Mouse (Mus musculus): Measurements from ENCODE around the gene Ino80b. TPM values are rescaled to one million over a fixed set of nuclear protein-coding genes. Genes with fewer than 3 reads are reported as not detected.

The Ino80b gene
- polyA plus RNA-seq, 1 experiment from 2014 or later, result 11.1 TPM

- H3K4me3 ChIP-seq (ENCODE audit: low read depth, low read length), result no peak overlapping the region
- no peaks in the 10 kb centered on the region for H3K27me3 ChIP-seq (ENCODE audit: control insufficient read depth, insufficient read depth, low read length)
- H3K9me3 ChIP-seq (replicated peaks; ENCODE audit: control insufficient read depth, low read length), result no peaks in the 10 kb centered on the region
- peaks cover 18% of the 10 kb centered on the region for H3K4me1 ChIP-seq (ENCODE audit: control insufficient read depth, insufficient read depth, low read length)
- no peak for ATAC-seq (replicated peaks; ENCODE audit: insufficient number of reproducible peaks, low FRiP score, low TSS enrichment)
- H3K36me3 ChIP-seq (ENCODE audit: control insufficient read depth, insufficient read depth, low read length), result peaks cover 3% of the 10 kb centered on the region; the same call in 1 of the 2 replicates
- no peak overlapping the region for H3K4me2 ChIP-seq
- H3K27ac ChIP-seq (ENCODE audit: low read depth, low read length), result no peak overlapping the region
- no peak overlapping the region for H3K9ac ChIP-seq (ENCODE audit: low read depth, low read length)
- 56% methylated on average over 7 of the region's 7 CpGs for WGBS (ENCODE audit: insufficient replicate concordance)
These were observed 22.0 kb upstream of the Ino80b start for GRCm38 (mm10) chr6:83147280-83147679.

- H3K36me3 ChIP-seq (ENCODE audit: control insufficient read depth, insufficient read depth, low read length), result peaks cover 3% of the 10 kb centered on the region; the same call in 1 of the 2 replicates
- no peaks in the 10 kb centered on the region for H3K27me3 ChIP-seq (ENCODE audit: control insufficient read depth, insufficient read depth, low read length)
- H3K4me1 ChIP-seq (ENCODE audit: control insufficient read depth, insufficient read depth, low read length), result peaks cover 18% of the 10 kb centered on the region
- WGBS (ENCODE audit: insufficient replicate concordance), result 62% methylated on average over 9 of the region's 9 CpGs
- no peaks in the 10 kb centered on the region for H3K9me3 ChIP-seq (replicated peaks; ENCODE audit: control insufficient read depth, low read length)
- no peak overlapping the region for H3K4me3 ChIP-seq (ENCODE audit: low read depth, low read length)
- no peak overlapping the region for H3K9ac ChIP-seq (ENCODE audit: low read depth, low read length)
- ATAC-seq (replicated peaks; ENCODE audit: insufficient number of reproducible peaks, low FRiP score, low TSS enrichment), result no peak
- no peak overlapping the region for H3K4me2 ChIP-seq
- 0 out of 2 replicates have a peak overlapping the region, but pooled peaks have one; percentile 54 for H3K27ac ChIP-seq (ENCODE audit: low read depth, low read length)
These were observed 20.6 kb upstream of the Ino80b start for GRCm38 (mm10) chr6:83145805-83146204.

- H3K4me2 ChIP-seq, result no peak overlapping the region
- no peaks in the 10 kb centered on the region for H3K27me3 ChIP-seq (ENCODE audit: control insufficient read depth, insufficient read depth, low read length)
- no peak overlapping the region for H3K4me3 ChIP-seq (ENCODE audit: low read depth, low read length)
- no peak for ATAC-seq (replicated peaks; ENCODE audit: insufficient number of reproducible peaks, low FRiP score, low TSS enrichment)
- H3K36me3 ChIP-seq (ENCODE audit: control insufficient read depth, insufficient read depth, low read length), result peaks cover 3% of the 10 kb centered on the region; the same call in 1 of the 2 replicates
- H3K27ac ChIP-seq (ENCODE audit: low read depth, low read length), result no peak overlapping the region
- no peaks in the 10 kb centered on the region for H3K9me3 ChIP-seq (replicated peaks; ENCODE audit: control insufficient read depth, low read length)
- peaks cover 14% of the 10 kb centered on the region for H3K4me1 ChIP-seq (ENCODE audit: control insufficient read depth, insufficient read depth, low read length)
- WGBS (ENCODE audit: insufficient replicate concordance), result 53% methylated on average over 2 of the region's 2 CpGs
- H3K9ac ChIP-seq (ENCODE audit: low read depth, low read length), result no peak overlapping the region
These were observed 20.0 kb upstream of the Ino80b start for GRCm38 (mm10) chr6:83145209-83145608.

- Histone ChIP-seq H3K4me2 (peak overlapping the region; percentile 70), H3K9ac (ENCODE audit: low read depth, low read length) (no peak overlapping the region; the same call in 1 of the 2 replicates), H3K4me3 (ENCODE audit: low read depth, low read length) (no peak overlapping the region), H3K27ac (ENCODE audit: low read depth, low read length) (no peak overlapping the region), H3K27me3 (ENCODE audit: control insufficient read depth, insufficient read depth, low read length) (no peaks in the 10 kb centered on the region), H3K36me3 (ENCODE audit: control insufficient read depth, insufficient read depth, low read length) (peaks cover 3% of the 10 kb centered on the region; the same call in 1 of the 2 replicates), H3K9me3 (replicated peaks; ENCODE audit: control insufficient read depth, low read length) (no peaks in the 10 kb centered on the region), H3K4me1 (ENCODE audit: control insufficient read depth, insufficient read depth, low read length) (peaks cover 27% of the 10 kb centered on the region)
- 38% methylated on average over 11 of the region's 11 CpGs for WGBS (ENCODE audit: insufficient replicate concordance)
- no peak for ATAC-seq (replicated peaks; ENCODE audit: insufficient number of reproducible peaks, low FRiP score, low TSS enrichment)
These were observed 17.7 kb upstream of the Ino80b start for GRCm38 (mm10) chr6:83142886-83143285.

GRCm38 (mm10) chr6:83142211-83142731 is 17.0 kb upstream of the Ino80b start:
- H3K36me3 ChIP-seq (ENCODE audit: control insufficient read depth, insufficient read depth, low read length), result 0 out of 2 replicates have a peak, but pooled peaks cover 3% of the 10 kb centered on the region
- H3K27ac ChIP-seq (ENCODE audit: low read depth, low read length), result peak overlapping the region; percentile 29; the same call in 1 of the 2 replicates
- 2% methylated on average over 41 of the region's 41 CpGs for WGBS (ENCODE audit: insufficient replicate concordance)
- ATAC-seq (replicated peaks; ENCODE audit: insufficient number of reproducible peaks, low FRiP score, low TSS enrichment), result no peak
- peak overlapping the region; percentile 70 for H3K4me2 ChIP-seq
- peaks cover 28% of the 10 kb centered on the region for H3K4me1 ChIP-seq (ENCODE audit: control insufficient read depth, insufficient read depth, low read length)
- no peaks in the 10 kb centered on the region for H3K9me3 ChIP-seq (replicated peaks; ENCODE audit: control insufficient read depth, low read length)
- no peaks in the 10 kb centered on the region for H3K27me3 ChIP-seq (ENCODE audit: control insufficient read depth, insufficient read depth, low read length)
- peak overlapping the region; percentile 73 for H3K9ac ChIP-seq (ENCODE audit: low read depth, low read length)
- peak overlapping the region; percentile 39 for H3K4me3 ChIP-seq (ENCODE audit: low read depth, low read length)

- no peak for ATAC-seq (replicated peaks; ENCODE audit: insufficient number of reproducible peaks, low FRiP score, low TSS enrichment)
- H3K27ac ChIP-seq (ENCODE audit: low read depth, low read length), result peak overlapping the region; percentile 29; the same call in 1 of the 2 replicates
- peaks cover 28% of the 10 kb centered on the region for H3K4me1 ChIP-seq (ENCODE audit: control insufficient read depth, insufficient read depth, low read length)
- H3K4me2 ChIP-seq, result peak overlapping the region; percentile 70
- peak overlapping the region; percentile 73 for H3K9ac ChIP-seq (ENCODE audit: low read depth, low read length)
- peak overlapping the region; percentile 39 for H3K4me3 ChIP-seq (ENCODE audit: low read depth, low read length)
- H3K36me3 ChIP-seq (ENCODE audit: control insufficient read depth, insufficient read depth, low read length), result no peaks in the 10 kb centered on the region
- H3K27me3 ChIP-seq (ENCODE audit: control insufficient read depth, insufficient read depth, low read length), result no peaks in the 10 kb centered on the region
- no peaks in the 10 kb centered on the region for H3K9me3 ChIP-seq (replicated peaks; ENCODE audit: control insufficient read depth, low read length)
- WGBS (ENCODE audit: insufficient replicate concordance), result 29% methylated on average over 4 of the region's 4 CpGs
These were observed 16.4 kb upstream of the Ino80b start for GRCm38 (mm10) chr6:83141636-83142035.

- Histone ChIP-seq H3K9ac (ENCODE audit: low read depth, low read length) (no peak overlapping the region), H3K27ac (ENCODE audit: low read depth, low read length) (no peak overlapping the region), H3K4me1 (ENCODE audit: control insufficient read depth, insufficient read depth, low read length) (peaks cover 39% of the 10 kb centered on the region), H3K9me3 (replicated peaks; ENCODE audit: control insufficient read depth, low read length) (no peaks in the 10 kb centered on the region), H3K4me2 (no peak overlapping the region), H3K36me3 (ENCODE audit: control insufficient read depth, insufficient read depth, low read length) (no peaks in the 10 kb centered on the region), H3K27me3 (ENCODE audit: control insufficient read depth, insufficient read depth, low read length) (0 out of 2 replicates have a peak, but pooled peaks cover 3% of the 10 kb centered on the region), H3K4me3 (ENCODE audit: low read depth, low read length) (no peak overlapping the region)
- WGBS (ENCODE audit: insufficient replicate concordance), result 83% methylated on average over 8 of the region's 8 CpGs
- no peak for ATAC-seq (replicated peaks; ENCODE audit: insufficient number of reproducible peaks, low FRiP score, low TSS enrichment)
These were observed 14.8 kb upstream of the Ino80b start for GRCm38 (mm10) chr6:83140044-83140443.

GRCm38 (mm10) chr6:83138056-83138455 is 12.8 kb upstream of the Ino80b start:
- Histone ChIP-seq H3K27me3 (ENCODE audit: control insufficient read depth, insufficient read depth, low read length) (0 out of 2 replicates have a peak, but pooled peaks cover 3% of the 10 kb centered on the region), H3K27ac (ENCODE audit: low read depth, low read length) (peak overlapping the region; percentile 99), H3K9me3 (replicated peaks; ENCODE audit: control insufficient read depth, low read length) (no peaks in the 10 kb centered on the region), H3K36me3 (ENCODE audit: control insufficient read depth, insufficient read depth, low read length) (no peaks in the 10 kb centered on the region), H3K4me3 (ENCODE audit: low read depth, low read length) (peak overlapping the region; percentile 63), H3K4me1 (ENCODE audit: control insufficient read depth, insufficient read depth, low read length) (peaks cover 39% of the 10 kb centered on the region), H3K4me2 (peak overlapping the region; percentile 87), H3K9ac (ENCODE audit: low read depth, low read length) (peak overlapping the region; percentile 94)
- 1% methylated on average over 11 of the region's 11 CpGs for WGBS (ENCODE audit: insufficient replicate concordance)
- ATAC-seq (replicated peaks; ENCODE audit: insufficient number of reproducible peaks, low FRiP score, low TSS enrichment), result 0 out of 2 replicates have a peak, but pooled peaks have one; percentile 23

- whole genome bisulfite sequencing (ENCODE audit: insufficient replicate concordance), result 0% methylated on average over 12 of the region's 12 CpGs
- no peaks in the 10 kb centered on the region for H3K9me3 ChIP-seq (replicated peaks; ENCODE audit: control insufficient read depth, low read length)
- peak; percentile 78 for ATAC-seq (replicated peaks; ENCODE audit: insufficient number of reproducible peaks, low FRiP score, low TSS enrichment)
- no peaks in the 10 kb centered on the region for H3K36me3 ChIP-seq (ENCODE audit: control insufficient read depth, insufficient read depth, low read length)
- H3K27me3 ChIP-seq (ENCODE audit: control insufficient read depth, insufficient read depth, low read length), result 0 out of 2 replicates have a peak, but pooled peaks cover 3% of the 10 kb centered on the region
- peak overlapping the region; percentile 99 for H3K27ac ChIP-seq (ENCODE audit: low read depth, low read length)
- peak overlapping the region; percentile 87 for H3K4me2 ChIP-seq
- H3K4me3 ChIP-seq (ENCODE audit: low read depth, low read length), result peak overlapping the region; percentile 63
- peaks cover 36% of the 10 kb centered on the region for H3K4me1 ChIP-seq (ENCODE audit: control insufficient read depth, insufficient read depth, low read length)
- peak overlapping the region; percentile 94 for H3K9ac ChIP-seq (ENCODE audit: low read depth, low read length)
These were observed 12.3 kb upstream of the Ino80b start for GRCm38 (mm10) chr6:83137576-83137950.
